Mouse (Mus musculus): ENCODE measurements around the gene Gm13272.
"Not testable (repeated sequence)": the region's sequence is repeated elsewhere in the genome, so short reads cannot be mapped to it uniquely, and the experiment has no call there.

GRCm38 (mm10) chr4:88780320-88780719, 670 bp downstream of the Gm13272 start:
- not testable (repeated sequence) for TF ChIP-seq POLR2A (IDR thresholded peaks at IDR 0.05; ENCODE audit: control insufficient read depth, extremely low read depth, insufficient read depth, low read length, poor library complexity); CTCF (IDR thresholded peaks at IDR 0.05; ENCODE audit: borderline replicate concordance, control insufficient read depth, extremely low read depth, insufficient read depth, low read length, poor library complexity)

All from thymus, adult 2 months (tissue).